Mouse (Mus musculus): ENCODE results near the gene Sytl2.

DNA sequence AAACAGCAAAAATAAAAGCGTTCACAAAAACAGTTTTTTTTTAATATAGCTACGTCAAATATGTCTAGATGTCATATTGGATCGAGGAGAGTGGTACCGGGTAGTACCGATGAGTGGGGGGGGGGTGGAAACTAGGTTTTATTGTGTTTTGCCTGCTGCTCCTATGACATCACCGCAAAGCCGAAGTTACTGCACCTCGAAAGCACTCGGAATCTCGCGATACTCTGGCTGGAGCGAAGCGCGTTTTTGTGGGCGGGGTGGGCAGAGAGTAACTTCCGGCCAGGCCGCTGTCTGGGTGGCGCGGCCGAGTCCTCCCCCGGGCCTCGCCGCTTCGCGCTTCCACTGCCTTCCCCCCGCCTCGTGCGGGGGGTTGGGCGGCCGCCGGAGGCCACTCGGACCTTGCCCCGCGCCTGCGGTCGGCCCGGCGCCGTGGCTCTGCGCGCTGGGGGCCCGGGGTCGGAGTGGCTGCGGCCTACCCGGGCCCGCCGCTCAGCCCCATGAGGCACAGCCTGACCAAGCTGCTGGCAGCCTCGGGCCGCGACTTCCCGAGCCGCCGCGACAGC is 140.5 kb downstream of the Sytl2 start, which contains the start of gene Crebzf:
- peak; percentile 49 for TF ChIP-seq POLR2A (IDR thresholded peaks at IDR 0.05; ENCODE audit: insufficient read depth, low read length)
- TF ChIP-seq CTCF (IDR thresholded peaks at IDR 0.05; ENCODE audit: low read depth, low read length): no peak

All from ES-Bruce4 (cell line).